Mouse (Mus musculus) erythroid progenitor cell, adult 5-6 weeks (primary cell): ENCODE measurements around the gene Wfdc1. TPM values are rescaled to one million over a fixed set of nuclear protein-coding genes. Genes with fewer than 3 reads are reported as not detected.

Experiments used
- ATAC-seq: replicated peaks from 2 replicates; pipeline ENCODE4 v1.8.0; 2016; ENCODE audit warnings: moderate number of reproducible peaks, mild to moderate bottlenecking, moderate TSS enrichment, inconsistent platforms; ENCODE audit not compliant: poor library complexity, low FRiP score, severe bottlenecking
- total RNA-seq, 2 experiments: library from RNA; stranded (forward) in 1 of 2; stranded (reverse) in 1 of 2; fragments of 150-400 nt in 1 of 2; fragments of 186-747, 209-891 nt in 1 of 2; gene quantifications; 2 replicates each; pipeline versions ENCODE4 v1.2.3 to v1.2.4; 2015 to 2017; ENCODE audit warnings: low replicate concordance in 2 of 2

The Wfdc1 gene
- total RNA-seq, 2 experiments from 2014 or later: not detected

DNA sequence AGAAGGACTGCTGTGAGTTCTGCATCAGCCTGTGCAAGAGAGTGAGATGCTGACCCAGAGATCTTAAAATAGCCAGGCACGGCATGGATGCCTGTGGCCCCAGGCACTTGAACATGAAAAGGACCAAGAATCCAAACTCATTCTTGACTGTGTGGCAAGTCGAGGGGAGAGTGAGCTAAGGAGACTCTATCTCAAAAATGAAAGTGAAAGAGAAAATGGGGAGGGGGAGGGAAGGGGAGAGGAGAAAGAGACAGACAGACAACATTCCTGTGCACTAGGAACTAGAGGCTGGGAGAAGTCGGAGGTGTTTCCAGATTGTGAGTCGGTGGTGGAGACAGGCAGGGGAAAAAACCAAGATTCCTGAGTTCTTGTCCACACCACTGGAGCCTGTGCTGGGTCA is 57.5 kb downstream of the Wfdc1 start:
- ATAC-seq: no peak

DNA sequence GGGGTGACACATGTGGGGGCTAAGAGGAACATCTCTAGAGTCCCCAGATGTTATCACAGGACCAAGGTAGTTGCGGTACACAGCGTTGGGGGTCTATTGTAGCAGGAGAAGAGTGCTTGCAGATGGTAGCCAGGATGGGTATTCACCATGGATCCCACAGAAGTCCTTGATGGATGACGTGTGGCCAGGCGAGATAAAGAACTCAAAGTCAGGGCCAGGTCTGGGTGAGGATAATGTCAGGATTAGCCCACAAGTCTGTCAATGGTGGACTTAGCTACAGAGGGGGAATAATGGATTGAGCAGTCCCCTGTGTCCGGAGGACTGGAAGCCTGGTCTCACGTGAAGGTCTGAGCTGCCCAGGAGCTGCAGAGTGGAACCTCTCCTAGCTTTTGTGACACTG is 58.4 kb downstream of the Wfdc1 start:
- no peak for ATAC-seq

DNA sequence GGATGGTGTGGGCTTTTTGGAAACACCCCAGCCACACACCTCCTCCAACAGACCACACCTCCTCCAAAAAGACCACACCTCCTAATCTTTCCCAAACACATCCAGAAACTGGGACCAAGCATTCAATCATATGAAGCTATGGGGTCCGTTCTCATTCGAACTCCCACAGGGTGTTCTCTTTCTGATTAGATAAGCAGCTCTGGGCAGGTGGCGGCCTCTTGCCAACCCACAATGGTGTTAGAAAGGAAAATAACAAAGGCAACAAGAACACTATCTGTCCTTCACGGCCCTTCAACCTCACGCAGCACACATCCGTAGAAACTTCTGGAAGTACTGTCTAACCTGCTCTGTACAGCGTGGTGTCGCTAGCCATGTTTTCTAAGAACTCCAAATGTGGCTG is 60.9 kb downstream of the Wfdc1 start:
- ATAC-seq: no peak

DNA sequence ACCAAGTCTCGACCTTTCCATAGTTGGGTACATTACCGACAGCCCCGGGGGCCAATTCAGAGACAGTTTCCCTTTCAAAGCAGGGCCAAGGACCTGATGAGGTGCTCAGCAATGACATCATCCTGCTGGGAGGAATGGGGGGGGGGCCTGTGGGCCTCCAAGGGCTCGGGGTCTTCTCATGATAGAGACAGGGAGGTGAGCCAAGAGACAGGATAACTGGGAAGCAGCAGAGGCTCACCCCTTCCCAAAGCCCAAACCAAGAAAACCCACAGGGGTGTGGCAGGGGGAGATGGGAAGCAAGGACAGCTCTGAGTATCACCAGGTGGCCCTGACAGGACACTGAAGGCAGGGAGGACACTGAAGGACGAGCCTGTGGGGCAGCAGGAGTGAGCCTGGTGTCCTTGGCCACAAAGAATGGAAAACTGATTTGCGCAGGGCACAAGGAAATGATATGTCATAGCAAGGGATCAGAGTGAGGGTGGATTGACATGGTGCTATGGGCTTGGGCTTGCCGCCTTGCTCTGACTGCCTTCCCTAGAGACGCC is 62.3 kb downstream of the Wfdc1 start:
- no peak for ATAC-seq

DNA sequence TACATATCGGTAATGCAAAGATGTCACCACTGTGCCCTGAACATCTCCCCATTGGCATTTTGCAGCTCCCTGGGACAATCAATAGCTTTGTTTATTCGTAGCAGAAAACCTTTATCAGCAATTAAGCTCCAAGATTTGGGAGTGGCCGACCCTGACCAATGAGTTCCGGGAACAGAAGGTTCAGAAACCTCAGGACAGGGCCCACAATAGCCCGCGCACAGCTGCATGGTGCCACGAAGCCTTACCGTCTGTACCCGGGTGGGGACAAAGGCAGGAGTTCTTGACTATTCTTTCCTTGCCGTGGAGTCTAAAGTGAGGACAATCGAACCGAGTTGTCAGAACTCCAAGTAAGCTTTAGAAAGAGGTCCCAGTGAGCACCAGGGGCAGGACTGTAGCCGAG is 65.9 kb downstream of the Wfdc1 start:
- no peak for ATAC-seq

DNA sequence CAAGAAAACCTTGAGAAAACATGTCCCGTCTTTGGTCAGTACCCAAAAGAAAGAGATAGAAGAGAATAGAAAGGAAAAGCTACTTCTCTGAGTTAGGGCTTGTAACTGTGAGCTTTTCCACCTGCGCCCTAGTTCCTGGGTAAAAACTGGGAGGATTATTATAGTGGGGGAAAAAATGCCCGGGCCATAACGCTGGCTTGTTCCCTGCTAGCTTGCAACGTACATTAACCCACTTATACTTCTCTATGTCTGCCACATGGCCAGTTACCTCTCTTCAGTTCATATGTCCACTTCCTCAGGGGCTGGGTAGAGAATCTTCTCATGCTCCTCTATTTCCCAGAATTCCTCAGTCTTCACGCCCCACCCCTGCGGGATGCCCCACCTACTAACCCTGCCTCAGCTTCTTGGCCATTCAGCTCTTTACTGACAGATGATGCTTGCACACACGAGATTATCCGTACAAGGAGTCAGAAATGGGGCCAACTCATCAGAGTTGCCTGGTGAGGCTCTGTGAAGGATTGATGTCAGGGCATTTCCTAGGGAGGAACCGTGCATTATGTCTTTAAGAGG is 70.3 kb downstream of the Wfdc1 start:
- ATAC-seq: no peak

DNA sequence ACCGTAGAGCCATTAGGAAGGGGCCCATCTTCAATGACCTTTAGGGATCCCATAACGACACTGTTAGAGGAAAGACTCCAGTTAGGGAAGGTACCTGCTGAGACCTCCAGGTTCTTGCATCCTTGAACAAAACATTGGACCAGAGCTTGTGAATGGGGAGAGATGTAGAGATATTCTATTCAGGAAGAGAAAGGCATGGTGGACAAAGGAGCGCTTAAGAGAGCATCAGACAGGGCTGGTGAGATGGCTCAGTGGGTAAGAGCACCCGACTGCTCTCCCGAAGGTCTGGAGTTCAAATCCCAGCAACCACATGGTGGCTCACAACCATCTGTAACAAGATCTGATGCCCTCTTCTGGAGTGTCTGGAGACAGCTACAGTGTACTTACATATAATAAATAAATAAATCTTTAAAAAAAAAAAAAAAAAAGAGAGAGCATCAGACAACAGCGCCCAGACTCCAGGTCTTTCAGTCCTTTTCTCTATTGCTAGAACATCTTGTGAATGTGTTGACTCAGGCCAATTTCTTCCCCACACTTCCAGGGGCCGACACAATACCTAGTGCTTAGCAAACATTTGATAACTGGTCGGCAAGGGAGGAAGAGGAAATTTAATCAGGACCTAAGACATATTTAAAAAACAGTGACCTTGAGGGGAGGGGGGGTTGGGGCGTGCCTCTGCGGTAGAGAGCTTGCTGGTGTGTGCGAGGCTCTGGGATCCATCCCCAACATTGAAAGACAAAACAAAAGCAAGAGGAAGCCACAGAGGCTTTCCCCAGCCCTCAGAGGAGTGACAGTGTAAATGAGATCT is 71.1 kb downstream of the Wfdc1 start:
- no peak for ATAC-seq

Other genes starting within 250 kb of the Wfdc1 start
- gene Osgin1, start 232.2 kb upstream of the Wfdc1 start, total RNA-seq (2015; ENCODE audit: low replicate concordance): not detected in 2 replicates
- not detected in 2 replicates for gene Osgin1, start 232.2 kb upstream of the Wfdc1 start, total RNA-seq (2017; ENCODE audit: low replicate concordance)
- gene Necab2, start 219.6 kb upstream of the Wfdc1 start, total RNA-seq (2015; ENCODE audit: low replicate concordance): not detected in 2 replicates
- not detected in 2 replicates for gene Necab2, start 219.6 kb upstream of the Wfdc1 start, total RNA-seq (2017; ENCODE audit: low replicate concordance)
- not detected in 2 replicates for gene Slc38a8, start 164.7 kb upstream of the Wfdc1 start, total RNA-seq (2015; ENCODE audit: low replicate concordance)
- not detected in 2 replicates for gene Slc38a8, start 164.7 kb upstream of the Wfdc1 start, total RNA-seq (2017; ENCODE audit: low replicate concordance)
- 30.3 and 88.4 TPM in 2 replicates for gene Mbtps1, start 107.6 kb upstream of the Wfdc1 start, total RNA-seq (2015; ENCODE audit: low replicate concordance)
- gene Mbtps1, start 107.6 kb upstream of the Wfdc1 start, total RNA-seq (2017; ENCODE audit: low replicate concordance): 35.7 and 42.7 TPM in 2 replicates
- gene Hsdl1, start 91.2 kb upstream of the Wfdc1 start, total RNA-seq (2015; ENCODE audit: low replicate concordance): 8.4 and 15.9 TPM in 2 replicates
- 24.1 and 26.2 TPM in 2 replicates for gene Hsdl1, start 91.2 kb upstream of the Wfdc1 start, total RNA-seq (2017; ENCODE audit: low replicate concordance)
- gene Dnaaf1, start 91.1 kb upstream of the Wfdc1 start, total RNA-seq (2015; ENCODE audit: low replicate concordance): not detected in 2 replicates
- not detected in 2 replicates for gene Dnaaf1, start 91.1 kb upstream of the Wfdc1 start, total RNA-seq (2017; ENCODE audit: low replicate concordance)
- 2.5 and 4.3 TPM in 2 replicates for gene Taf1c, start 61.1 kb upstream of the Wfdc1 start, total RNA-seq (2015; ENCODE audit: low replicate concordance)
- 2.4 and 3.0 TPM in 2 replicates for gene Taf1c, start 61.1 kb upstream of the Wfdc1 start, total RNA-seq (2017; ENCODE audit: low replicate concordance)
- gene Adad2, start 53.6 kb upstream of the Wfdc1 start, total RNA-seq (2015; ENCODE audit: low replicate concordance): not detected in 2 replicates
- not detected in 2 replicates for gene Adad2, start 53.6 kb upstream of the Wfdc1 start, total RNA-seq (2017; ENCODE audit: low replicate concordance)
- not detected in 2 replicates for gene Kcng4, start 30.7 kb upstream of the Wfdc1 start, total RNA-seq (2015; ENCODE audit: low replicate concordance)
- gene Kcng4, start 30.7 kb upstream of the Wfdc1 start, total RNA-seq (2017; ENCODE audit: low replicate concordance): not detected in 2 replicates
- not detected in 2 replicates for gene Atp2c2, start 33.6 kb downstream of the Wfdc1 start, total RNA-seq (2015; ENCODE audit: low replicate concordance)
- not detected in 2 replicates for gene Atp2c2, start 33.6 kb downstream of the Wfdc1 start, total RNA-seq (2017; ENCODE audit: low replicate concordance)
- gene Tldc1, start 112.1 kb downstream of the Wfdc1 start, total RNA-seq (2015; ENCODE audit: low replicate concordance): 4.2 TPM in 1 of 2 replicates, not detected in the other
- 0.51 TPM in 1 of 2 replicates, not detected in the other for gene Tldc1, start 112.1 kb downstream of the Wfdc1 start, total RNA-seq (2017; ENCODE audit: low replicate concordance)
- 17.2 and 53.0 TPM in 2 replicates for gene Cotl1, start 174.2 kb downstream of the Wfdc1 start, total RNA-seq (2015; ENCODE audit: low replicate concordance)
- gene Cotl1, start 174.2 kb downstream of the Wfdc1 start, total RNA-seq (2017; ENCODE audit: low replicate concordance): 60.7 and 71.3 TPM in 2 replicates
- 1.1 TPM in 1 of 2 replicates, not detected in the other for gene Klhl36, start 195.9 kb downstream of the Wfdc1 start, total RNA-seq (2015; ENCODE audit: low replicate concordance)
- 1.8 and 2.3 TPM in 2 replicates for gene Klhl36, start 195.9 kb downstream of the Wfdc1 start, total RNA-seq (2017; ENCODE audit: low replicate concordance)
- gene Usp10, start 244.0 kb downstream of the Wfdc1 start, total RNA-seq (2015; ENCODE audit: low replicate concordance): 47.8 and 119 TPM in 2 replicates
- gene Usp10, start 244.0 kb downstream of the Wfdc1 start, total RNA-seq (2017; ENCODE audit: low replicate concordance): 77.7 and 112 TPM in 2 replicates
- gene Gm20388, start 244.5 kb downstream of the Wfdc1 start, total RNA-seq (2015; ENCODE audit: low replicate concordance): 4.2 and 5.0 TPM in 2 replicates
- gene Gm20388, start 244.5 kb downstream of the Wfdc1 start, total RNA-seq (2017; ENCODE audit: low replicate concordance): 7.4 TPM in 1 of 2 replicates, not detected in the other